Mouse (Mus musculus) monocyte, adult 59 days (primary cell): Measurements from ENCODE around the gene Irs2. TPM values are rescaled to one million over a fixed set of nuclear protein-coding genes. Genes with fewer than 3 reads are reported as not detected.

Experiments
- total RNA-seq, 2 experiments: library from RNA; stranded (reverse); gene quantifications; one replicate each; pipeline ENCODE4 v1.2.4; 2023

The Irs2 gene
- 100 to 1,000 TPM in 1 of 2 experiments, 10 to 100 TPM in 1; 99.2 to 109 TPM for total RNA-seq

DNA sequence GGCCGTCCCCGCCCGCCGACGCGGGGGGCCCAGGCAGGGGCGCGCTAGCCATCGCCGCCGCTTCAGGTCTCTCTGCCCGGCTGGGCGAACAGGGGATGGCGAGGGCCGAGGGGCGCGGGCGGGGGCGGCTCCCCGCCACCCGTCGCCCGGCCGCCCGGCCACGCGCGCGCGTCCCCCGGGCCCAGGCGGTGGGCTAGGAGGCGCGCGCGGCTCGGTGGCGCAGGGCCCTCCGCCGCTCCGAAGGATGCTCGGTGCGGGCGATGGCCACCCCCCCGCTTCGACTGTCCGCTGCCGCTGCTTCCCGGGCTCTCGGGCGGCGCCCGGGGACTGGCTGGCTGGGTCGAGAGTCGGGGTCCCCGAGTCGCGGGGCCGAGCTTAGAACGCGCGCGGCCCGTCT, at the start of gene Irs2:
TSS of gene Irs2 (minus strand) at position 80 of the 397 bp plus-strand sequence.

